Mouse (Mus musculus): ENCODE data around the gene Neo1.
"Not testable (repeated sequence)": the region's sequence is repeated elsewhere in the genome, so short reads cannot be mapped to it uniquely, and the experiment has no call there.

Neo1 gene

DNA sequence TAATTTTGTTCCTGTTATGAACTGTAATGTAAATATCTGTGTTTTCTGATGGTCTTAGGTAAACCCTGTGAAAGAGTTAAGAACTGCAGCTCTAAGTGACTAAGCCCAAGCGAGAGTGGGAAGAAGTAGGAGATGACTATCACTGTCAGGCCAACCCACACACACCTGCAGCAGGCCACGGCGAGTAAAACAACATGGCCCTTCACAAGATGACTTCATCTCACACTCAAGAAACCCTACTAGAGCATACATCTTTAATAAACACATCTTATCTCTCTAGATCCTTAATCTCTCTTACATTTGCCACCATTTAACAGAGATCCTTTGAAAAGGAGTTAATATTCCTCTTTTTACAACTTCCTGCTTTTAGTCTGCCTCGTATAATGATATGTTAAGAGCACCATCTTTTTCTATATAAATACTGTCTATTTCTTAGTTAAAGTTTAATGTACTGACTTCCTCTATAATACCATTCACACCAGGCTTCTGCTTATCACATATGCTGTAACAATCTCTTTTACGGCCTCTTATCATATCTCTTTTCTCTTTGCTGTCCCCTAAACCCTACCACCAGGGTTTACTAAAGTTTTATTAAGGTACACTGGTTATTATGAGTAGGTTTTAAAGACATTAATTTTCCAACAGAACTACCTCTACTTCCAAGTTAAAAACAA lies 46.8 kb downstream of the Neo1 start:
- no peak for DNase-seq (ENCODE audit: low spot score)

DNA sequence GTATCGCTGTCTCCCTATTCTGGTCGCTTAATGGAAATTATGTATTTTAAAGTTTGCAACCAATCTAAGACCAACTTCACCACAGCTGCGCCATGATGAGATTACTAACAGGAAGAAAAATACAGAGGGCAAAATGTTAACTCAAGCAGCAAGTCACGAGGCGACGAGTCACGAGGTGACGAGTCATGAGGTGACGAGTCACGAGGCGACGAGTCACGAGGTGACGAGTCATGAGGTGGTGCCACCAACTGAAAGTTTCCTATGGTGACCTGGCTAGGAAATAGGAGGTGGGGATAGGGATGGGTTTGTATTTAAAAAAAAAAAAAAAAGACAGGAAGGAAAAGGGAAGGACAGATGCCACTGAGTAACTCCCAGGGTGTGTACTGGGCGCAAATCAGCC lies 57.2 kb downstream of the Neo1 start:
- no peak for DNase-seq (ENCODE audit: low spot score)

DNA sequence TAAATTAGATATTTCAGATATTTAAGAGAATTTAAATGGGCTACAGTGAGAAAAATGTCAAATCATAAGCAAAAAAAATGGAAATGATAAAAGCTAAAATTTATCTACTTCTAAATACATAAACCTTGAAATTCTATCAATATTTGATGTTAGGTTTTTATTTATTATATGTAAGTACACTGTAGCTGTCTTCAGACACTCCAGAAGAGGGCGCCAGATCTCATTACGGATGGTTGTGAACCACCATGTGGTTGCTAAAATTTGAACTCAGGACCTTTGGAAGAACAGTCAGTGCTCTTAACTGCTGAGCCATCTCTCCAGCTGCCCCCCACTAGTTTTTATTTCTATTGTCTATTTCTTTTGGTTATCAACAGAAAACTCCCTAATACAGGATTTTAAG lies 65.1 kb downstream of the Neo1 start:
- DNase-seq (ENCODE audit: low spot score), result not testable (repeated sequence)

DNA sequence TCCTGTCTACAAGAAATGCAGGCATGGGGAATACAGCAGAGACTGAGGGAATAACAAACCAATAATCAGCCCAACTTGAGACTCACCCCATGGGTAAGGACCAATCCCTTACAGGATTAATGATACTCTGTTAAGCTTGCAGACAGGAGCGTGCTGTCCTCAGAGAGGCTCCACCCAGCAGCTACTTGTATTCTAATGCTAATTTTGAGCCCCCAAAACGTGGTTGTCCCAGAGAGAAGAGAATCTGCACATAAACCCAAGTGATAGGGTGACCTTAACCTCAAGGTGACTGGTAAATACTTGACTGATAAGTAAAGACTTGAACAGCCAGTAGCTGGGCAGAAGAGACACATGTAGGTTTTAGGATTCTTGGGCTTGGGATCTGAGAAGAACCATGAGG lies 68.9 kb downstream of the Neo1 start:
- no peak for DNase-seq (ENCODE audit: low spot score)

DNA sequence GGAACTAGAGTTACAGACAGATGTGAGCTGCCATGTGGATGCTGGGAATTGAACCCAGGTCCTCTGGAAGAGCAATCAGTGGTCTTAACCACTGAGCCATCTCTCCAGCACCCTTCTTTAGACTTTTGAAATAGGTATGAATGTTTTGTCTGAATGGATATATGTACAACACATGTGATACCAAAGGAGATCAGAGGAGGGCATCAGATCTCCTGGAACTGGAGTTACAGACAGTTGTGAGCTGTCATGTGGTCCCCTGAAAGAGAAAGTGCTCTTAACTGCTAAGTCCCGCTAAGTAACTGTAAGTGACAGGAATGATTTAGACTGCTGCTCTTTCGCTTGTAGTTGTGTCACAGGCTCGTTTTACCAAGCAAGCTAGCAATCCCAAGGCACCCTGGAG lies 80.7 kb downstream of the Neo1 start:
- DNase-seq (ENCODE audit: low spot score), result no peak

DNA sequence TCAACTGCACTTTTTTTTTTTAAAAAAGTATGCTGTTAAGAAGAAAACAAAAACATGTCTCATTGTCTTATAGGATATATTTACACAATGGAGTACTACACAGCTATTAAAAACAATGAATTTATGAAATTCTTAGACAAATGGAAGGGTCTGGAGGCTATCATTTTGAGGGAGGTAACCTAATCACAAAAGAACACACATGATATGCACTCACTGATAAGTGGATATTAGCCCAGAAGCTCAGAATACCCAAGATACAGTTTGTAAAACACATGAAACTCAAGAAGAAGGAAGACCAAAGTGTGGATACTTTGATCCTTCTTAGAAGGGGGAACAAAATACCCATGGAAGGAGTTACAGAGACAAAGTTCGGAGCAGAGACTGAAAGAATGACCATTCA lies 90.3 kb downstream of the Neo1 start:
- DNase-seq (ENCODE audit: low spot score), result not testable (repeated sequence)

DNA sequence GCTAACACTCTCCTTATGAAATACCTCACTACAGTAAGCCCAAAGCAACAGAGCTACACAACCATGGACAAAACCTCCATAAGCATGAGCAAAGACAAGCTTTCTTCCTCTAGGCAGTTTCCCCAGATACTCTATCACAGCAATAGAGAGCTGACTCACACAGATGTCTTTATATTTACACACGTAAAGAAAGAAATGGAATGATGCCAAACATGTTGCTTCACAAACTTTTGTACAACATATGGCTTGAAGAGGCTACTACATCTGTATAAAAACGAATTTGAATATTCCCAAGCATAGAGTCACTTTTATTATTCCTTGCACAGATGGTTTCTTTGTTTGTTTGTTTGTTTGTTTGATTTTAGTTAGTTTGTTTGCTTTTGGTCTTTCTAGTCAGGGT lies 101.5 kb downstream of the Neo1 start:
- no peak for DNase-seq (ENCODE audit: low spot score)

DNA sequence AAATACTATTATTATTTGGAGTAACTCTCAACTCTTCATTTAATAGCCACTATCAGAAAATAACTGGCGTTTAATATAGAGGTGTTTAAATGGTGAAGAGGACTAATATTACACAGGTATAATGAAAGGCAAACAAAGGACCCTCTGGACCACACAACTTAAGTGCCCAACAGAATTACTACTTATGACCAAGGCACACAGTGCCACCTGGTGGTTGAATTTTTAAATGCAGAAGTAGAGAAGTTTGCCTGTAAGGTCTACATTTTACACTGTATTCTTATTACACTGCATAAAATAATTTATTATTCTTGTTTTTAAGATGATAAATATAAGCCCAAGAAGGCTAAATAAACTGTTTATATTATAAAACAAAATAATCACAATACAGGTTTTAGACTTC lies 108.1 kb downstream of the Neo1 start:
- DNase-seq (ENCODE audit: low spot score), result peak; percentile 34

DNA sequence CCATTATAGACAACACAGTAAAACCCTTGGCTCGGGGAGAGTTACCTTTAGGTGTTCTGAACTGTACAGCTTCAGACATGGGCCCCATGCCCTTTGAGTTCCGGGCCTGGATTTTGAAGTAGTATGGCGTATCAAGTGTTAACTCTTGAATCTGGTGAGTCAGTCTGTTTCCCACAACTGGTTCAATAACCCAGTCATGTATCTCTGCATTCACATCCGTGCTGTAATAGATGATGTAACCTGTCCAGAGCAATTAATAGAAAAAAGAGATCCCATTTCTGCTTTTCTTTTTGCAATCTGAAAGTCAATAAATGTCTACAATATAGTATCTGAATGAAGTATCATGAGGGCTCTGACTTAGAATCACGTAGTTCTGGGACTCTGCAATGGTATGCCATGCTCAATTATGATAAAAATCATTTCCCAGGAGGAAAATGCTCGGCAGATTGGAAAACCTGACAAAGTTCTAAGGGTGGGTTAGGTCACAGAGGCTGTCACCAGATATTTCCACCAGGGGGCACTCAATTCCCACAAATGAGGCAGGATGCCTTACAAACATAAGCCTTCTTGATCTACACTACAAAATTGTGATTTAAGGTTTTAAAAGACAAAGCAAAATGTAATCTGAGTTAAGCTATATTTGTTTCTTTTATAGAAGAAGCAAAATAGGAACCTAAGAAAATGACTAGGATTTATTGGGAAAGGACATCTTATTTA lies 133.2 kb downstream of the Neo1 start:
- peak; percentile 27 for DNase-seq (ENCODE audit: low spot score)

DNA sequence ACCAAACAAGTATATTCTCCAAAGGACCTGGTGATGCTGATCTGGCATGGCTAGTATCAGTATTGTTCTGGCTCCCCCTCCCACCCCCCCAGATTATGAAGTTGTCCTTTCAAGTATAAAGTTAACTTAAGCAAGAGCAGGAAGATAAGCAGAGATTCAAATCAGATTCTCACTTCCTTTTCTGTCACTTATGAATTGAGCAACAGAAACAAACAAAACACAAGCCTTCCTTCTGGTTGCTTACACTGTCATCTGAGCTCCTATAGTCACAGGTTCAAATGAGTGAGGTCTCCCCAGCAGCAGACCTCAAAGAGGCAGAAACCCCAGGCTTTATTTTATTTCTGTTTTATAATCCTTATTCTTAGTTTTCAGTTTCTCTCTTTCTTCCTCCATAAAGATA lies 136.6 kb downstream of the Neo1 start:
- no peak for DNase-seq (ENCODE audit: low spot score)

DNA sequence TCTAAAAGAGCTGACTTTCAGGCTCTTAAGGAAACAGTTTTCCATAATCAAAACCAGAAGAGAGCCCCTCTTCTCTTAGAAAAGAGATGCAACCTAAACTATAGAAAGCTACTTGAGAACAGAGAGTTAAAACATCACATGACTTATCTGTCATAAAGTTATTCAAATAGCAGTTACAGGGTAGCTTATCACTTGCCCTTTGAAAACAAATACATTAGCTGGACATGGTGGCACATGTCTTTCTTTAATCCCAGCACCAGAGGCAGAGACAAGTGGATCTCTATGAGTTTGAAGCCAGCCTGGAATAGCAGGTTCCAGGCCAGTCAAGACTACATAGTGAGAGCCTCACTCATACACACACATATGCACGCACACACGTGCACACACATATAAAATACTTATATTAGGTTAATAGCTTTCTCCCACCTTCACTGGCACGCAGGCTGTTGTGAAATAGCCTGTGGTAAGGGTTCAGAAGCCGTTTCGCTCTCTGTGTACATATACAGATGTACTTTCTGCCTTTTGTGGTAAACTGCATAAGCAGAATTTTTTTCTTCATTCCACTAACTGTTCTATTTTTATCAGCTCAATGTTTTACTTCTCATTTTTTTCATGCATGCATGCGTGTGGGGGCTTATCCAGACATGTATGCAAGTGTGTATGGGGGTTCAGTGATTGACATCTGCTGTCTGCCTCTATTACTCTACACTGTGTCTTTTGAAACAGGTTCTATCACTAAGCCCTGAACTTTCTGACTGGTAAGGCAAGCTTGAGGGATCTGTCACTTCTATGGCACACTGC lies 144.2 kb downstream of the Neo1 start:
- DNase-seq (ENCODE audit: low spot score), result no peak

DNA sequence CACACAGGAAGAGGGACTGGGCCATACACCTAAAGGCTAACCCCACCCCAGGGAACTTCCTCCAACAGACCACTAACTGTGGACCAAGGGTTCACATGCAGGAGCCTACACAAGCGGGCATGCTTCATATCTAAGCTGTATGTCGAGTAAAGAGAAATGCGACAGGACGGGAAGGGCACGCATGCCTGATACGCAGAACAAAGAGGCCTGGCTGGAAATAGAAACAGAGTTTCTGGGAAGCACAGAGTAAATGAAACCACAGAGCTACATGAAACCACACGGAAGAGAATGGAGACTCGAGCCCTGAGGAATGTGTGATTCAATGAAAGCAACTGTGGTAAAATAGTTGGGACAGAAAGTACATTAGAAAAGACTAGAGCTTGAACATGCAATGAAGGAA lies 145.3 kb downstream of the Neo1 start:
- DNase-seq (ENCODE audit: low spot score), result no peak

DNA sequence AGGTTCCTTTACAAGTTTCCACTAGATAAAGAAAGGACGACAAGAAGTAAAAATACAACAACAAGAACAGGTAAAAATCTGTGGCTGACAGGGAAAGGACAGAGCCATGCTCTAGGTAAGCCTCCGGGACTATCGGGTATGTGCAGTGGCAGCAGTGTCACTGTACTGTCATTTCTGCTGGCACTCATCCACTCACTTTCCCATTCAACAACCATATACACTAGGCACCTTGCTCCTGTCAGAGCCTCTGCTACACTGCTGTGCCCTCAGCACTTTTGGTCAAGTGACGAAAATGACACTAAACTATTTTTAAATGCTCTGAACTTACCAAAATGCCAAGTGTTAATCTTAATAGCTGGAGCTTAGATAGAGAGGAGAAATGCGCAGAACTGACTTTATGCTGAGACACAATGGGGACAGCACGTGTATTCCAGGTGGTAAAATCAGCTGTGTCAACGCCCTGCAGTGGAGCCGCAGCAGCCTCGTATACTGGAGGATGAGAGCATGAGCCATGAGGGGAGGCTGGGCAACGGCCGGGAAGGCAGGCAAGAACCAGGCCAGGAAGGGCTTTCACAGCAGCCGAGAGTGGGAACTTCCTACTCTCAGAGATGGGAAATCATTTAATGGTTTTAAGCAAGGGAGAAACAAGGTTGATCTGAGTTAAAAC lies 146.3 kb downstream of the Neo1 start:
- no peak for DNase-seq (ENCODE audit: low spot score)

DNA sequence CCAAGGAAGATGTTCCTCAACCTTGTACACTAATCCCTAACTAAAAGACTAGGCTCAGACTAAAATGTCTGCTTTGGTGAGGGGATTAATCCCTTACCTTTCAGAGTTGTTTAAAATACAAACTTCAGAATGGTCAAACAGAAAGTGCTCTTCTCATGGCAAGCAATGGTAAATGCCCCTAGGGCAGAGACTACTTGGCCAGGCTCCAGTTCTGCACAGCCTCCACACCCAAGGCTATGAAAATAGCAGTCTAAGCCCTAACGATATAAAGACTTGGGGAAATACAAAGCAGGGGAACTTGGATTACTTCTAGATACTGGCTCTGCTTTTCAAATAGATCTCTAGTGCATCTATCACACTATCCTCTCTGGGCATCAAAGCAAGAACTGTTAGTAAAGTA lies 153.6 kb downstream of the Neo1 start:
- DNase-seq (ENCODE audit: low spot score), result no peak

DNA sequence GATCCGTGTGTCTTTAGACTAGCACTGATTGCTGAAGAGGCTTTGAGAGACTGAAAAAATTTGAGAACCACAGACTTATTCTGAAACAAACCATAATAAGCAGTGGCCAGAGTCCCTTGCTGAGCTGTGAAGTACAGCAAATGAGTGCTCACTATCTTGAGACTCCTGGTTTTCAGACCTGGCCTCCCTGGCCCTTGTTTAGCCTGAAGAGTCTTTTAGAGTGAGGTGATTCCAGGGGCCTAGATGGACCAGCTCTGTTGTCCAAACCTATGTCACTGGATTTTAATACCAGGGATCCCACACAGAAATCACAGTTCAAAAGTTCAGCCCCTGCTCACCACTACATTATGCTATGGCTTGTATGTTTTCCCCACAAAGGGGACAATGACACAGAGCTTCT lies 156.4 kb downstream of the Neo1 start:
- DNase-seq (ENCODE audit: low spot score), result no peak

DNA sequence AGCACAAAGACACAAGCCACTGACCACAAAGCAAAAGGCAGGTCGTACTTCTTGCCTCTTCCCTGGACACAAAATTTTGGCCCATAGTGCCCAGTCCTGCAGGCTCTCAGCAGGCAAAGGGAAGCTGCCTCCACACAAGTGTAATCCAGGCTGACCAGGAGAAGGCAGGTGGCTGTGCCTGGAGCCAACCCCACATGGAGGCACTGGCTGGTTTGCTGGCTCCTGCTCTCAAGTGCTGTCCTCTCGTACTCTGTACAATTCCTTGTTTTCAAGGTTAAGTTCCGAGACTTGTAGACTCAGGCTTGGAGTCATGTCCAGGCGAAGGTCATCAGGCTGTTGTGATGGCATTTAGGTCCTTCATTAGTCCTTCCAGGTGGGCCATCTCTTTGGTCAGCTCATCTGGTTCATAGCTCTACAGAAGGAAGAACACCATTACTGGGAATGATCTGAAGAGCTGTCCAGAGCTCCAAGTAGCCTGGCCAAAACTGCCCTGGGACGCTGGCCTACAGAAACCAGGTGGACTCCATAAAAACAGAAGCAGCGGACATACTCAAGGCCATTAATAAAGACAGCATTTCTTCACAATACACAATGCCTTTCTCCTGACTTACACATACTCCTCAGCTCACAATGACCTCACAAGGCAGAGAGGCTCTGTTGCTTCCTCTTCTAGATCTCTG lies 159.2 kb downstream of the Neo1 start:
- DNase-seq (ENCODE audit: low spot score), result no peak

DNA sequence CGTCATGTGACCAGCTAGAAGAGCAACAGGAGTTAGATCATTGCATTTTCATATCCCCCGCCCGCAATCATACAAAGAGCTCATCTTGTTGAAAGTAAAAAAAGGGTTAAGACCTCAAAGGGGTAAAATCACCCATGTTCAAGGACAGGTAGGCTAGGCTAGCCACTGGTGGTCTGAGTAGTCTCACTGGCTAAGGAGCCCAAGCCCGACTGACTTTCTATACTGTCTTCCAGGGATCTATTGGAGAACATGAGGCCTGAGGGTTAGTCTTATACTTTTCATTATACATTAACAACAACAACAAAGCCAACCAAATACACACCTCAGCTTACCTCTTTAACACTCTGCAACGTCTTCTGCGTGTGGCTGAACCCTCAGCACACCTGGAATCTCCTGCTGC lies 160.8 kb downstream of the Neo1 start:
- DNase-seq (ENCODE audit: low spot score), result no peak

DNA sequence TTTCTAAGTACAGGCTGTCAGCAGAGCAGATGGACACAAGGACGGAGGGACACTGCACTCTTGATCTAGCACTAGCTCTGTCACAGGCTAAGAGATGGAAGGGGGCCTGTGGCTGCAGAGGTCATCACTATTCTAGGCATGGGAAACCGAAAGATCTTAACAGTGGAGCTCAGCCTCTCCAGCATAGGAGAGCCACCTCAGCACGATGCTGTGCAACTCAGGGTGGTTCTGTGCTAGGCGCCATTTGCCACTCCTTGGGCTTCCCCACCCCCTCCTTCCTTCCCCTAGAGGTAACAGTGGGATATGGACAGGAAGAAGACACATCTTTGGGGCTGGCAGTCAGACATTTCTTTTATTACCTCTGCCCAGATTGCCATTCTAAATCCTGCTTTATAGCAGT lies 161.9 kb downstream of the Neo1 start:
- no peak for DNase-seq (ENCODE audit: low spot score)

DNA sequence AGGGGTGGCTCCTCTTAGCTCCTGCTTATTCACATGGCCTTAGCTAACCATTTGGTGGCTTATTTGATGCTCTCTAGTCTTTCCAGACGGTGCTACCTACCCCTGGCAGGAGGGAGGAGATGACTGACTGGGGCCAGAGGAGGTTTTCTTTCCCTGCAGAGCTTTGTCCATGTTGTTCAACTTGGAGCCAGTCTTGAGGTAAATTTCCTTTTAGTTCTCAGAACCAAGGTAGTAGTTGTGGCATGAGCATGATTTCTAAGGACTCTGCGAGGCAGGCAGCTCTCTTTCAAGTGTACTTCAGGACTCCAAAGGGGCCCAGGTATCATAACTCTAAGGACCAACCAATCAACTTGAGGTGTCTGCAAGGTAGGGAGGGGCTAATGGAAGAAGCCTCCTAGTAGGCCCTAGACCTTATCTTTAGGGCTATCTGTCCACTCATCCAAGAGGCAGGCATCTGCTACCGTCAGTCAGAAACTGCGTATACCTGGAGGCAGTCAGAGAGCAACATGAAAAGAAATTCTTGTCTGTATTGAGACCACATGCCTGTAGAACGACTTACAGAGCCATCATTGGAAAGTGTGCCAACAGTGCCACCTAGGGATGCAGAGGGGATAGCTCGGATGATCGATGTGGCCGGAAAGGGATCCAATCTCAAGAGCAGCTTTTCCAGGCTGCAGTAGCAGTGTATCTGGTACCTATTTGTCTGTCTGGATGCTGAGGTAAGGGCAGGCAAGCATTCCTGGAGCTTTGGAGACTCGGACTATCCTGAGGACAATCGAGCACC lies 162.5 kb downstream of the Neo1 start:
- peak; percentile 27 for DNase-seq (ENCODE audit: low spot score)

DNA sequence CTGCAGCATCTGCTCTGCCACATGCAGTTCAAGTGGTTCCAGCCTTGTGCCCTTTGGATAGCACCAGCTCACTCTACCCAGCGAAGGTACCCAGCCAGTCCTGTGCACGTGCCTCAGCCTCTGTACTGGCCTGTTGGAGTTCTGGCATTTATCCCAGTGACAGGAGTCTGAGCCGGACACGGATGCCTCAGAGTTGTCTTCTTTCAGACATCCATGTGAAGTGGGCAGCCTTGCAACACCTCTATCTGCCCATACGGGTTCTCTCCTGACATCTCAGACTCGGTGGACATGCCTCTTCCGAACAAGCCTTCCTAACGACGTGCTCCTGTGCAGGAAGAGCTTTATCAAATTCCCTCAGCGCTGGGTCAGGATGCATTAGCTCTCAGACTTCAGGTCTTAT lies 165.1 kb downstream of the Neo1 start:
- no peak for DNase-seq (ENCODE audit: low spot score)

DNA sequence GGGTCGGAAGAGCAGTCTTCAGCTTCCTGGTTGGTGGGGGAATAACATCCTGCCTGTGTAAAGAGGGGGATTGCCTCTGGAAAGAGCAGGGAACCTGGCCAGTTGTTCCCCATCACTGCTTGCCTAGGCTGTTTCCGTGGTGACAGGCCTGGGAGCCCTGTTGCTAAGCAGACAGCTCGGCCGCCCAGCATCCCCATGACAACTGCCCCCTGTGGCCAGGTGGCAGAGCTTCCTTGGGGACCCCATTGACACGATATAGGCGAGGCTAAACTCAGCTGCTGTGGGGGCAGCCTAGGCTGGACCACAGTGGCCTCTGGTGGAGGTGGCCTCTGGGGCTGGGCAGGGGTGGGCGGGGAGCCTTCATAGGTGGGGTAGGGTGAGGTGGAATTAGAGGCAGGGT lies 172.4 kb downstream of the Neo1 start:
- no peak for DNase-seq (ENCODE audit: low spot score)

All from urinary bladder, postnatal 25 days (tissue).